Mouse (Mus musculus): ENCODE measurements at regions not wholly inside any gene's neighbourhood (a gene's known extent, or its start where the extent isn't known, plus 50 kb on each side); places are given as distances from the start of the nearest gene placed in this dataset.
"Not testable (repeated sequence)": the region's sequence is repeated elsewhere in the genome, so short reads cannot be mapped to it uniquely, and the experiment has no call there.

DNA sequence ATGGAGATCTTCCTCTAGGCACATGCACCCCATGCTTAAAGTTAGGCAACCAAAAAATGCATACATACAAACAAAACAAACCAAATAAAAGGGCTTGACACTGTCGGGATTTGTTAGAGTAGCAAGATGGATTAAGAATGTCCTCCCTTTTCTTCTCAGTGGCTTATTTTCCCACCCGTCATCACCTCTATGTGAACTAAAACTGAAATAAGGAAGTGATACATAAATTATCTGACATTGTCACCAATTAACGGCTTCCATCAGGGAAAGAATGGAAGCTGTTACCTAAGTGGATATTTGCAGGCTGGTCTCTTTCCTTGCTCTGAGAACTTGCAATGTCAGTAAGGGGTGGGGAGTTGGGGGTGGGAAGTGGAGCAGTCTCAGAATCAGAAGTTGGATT, 541.5 kb downstream of the Diaph3 start:
- no peak for DNase-seq (ENCODE audit: low spot score)

DNA sequence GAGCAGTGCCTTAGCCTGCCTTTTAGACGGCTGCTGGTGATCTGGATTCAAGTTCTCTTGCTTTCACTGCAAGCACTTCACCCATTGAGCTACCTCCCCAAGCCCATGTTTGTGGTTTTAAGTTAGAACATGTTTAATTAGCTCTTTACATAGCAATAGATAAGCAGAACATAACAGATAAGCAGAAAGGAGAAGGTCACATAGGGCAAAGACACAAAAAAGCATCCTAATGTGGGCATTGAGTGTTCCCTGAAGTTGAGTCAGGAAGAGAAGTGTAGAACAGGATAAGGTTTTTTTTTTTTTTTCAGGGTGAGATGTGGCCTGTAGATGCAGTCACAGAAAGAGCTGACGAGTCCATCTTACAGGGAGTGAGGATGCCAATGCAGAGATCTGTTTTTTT, 552.5 kb downstream of the Diaph3 start:
- no peak for DNase-seq (ENCODE audit: low spot score)

DNA sequence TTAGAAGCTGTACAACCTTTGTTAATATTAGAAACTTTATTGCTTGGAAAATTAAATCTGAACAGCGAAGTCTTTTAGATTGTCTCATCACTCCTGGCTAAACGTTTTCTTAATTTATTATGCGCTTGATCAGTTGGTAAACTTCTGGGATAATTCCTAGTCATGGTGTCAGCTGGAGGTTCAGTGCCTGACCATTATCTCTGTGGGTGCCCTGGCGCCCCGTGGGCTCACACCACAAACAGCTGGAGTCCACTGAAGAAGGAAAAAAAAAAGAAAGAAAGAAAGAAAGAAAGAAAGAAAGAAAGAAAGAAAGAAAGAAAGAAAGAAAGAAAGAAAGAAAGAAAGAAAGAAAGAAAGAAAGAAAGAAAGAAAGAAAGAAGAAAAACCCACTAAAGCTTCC, 555.1 kb downstream of the Diaph3 start:
- not testable (repeated sequence) for DNase-seq (ENCODE audit: low spot score)

DNA sequence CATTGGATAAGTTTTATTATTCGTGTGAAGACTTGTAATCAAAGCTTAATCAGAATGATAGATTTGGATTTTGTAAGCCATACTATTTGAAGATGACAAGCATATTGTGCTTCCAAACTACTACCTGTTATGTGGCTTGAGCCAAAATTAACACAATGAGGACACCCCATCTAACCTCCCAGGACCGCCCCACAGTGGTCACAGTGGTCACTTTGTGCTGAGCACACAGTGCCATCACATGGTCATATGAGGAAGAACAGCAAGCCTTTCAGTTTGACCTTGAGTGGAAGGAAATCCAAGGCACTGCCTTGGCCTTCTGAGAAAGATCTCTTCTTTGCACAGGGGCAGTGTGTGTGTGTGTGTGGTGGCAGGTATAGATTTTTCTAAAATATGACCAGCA, 578.3 kb downstream of the Diaph3 start:
- DNase-seq (ENCODE audit: low spot score) = no peak

DNA sequence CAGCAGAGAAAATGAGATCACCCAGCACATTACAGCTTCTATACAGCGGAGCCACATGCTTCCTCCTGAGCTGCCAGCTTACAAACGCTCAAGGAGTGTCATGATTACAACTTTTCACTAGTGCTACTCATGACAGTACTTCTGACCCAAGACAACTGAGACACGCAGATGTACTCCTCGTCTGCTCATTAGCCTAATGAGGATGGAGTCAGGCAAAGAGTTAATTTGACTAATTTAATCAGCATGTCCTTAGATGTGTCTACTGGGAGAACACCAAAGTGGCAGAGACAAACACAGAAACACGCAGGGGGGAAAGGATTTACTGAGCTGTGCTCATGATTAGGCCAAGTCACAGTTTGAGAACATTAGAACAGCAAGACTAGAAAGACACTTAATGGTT, 603.0 kb downstream of the Diaph3 start:
- DNase-seq (ENCODE audit: low spot score) = no peak

DNA sequence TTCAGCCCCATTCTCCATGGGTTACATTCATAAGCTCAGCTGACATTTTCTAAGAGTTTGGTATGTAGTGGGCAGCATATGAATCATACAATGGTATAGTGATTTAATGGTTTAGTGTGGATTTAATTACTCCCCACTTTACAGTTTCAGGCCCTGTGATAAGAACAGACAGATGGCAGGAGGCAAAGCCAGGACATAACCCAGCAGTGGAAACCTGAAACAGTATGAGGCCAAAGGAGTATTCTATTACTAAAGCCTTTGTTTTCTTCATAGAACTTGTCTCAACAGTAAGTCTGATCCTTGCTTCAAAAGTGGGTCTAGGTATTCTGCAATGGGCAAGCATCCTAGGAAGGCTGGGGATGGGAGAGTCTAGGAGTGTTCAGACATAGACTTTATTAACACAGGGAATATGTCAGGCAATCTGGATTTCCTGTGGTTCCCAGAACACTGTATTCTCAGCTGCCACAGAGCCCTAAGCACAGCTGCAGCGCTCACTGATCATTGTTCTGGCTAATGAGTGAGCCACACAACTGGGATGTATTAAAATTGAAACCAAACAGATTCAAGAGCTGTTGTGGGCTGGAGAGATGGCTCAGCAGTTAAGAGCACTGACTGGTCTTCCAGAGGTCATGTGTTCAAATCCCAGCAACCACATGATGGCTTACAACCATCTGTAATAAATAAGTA, 604.6 kb downstream of the Diaph3 start:
- no peak for DNase-seq (ENCODE audit: low spot score)

DNA sequence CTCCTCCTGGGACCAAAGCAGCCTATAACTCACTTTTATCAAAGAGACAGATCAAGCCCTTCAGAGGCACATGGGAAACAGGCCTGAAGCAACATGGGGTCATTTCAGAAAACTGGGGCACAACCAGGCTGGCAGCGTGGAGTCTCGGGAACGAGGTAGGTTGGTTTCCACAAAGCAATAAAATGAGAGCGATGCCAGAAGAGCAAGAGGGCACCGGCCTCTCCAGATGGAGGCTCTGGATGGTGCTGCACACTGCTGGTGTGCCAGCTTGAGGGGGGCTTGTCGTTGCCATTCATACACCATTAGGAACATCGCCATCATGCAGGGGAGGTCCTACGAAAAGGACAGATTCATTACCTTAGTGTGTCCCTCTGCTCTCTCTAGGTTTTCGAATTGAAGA, 630.6 kb downstream of the Diaph3 start:
- DNase-seq (ENCODE audit: low spot score) = no peak

DNA sequence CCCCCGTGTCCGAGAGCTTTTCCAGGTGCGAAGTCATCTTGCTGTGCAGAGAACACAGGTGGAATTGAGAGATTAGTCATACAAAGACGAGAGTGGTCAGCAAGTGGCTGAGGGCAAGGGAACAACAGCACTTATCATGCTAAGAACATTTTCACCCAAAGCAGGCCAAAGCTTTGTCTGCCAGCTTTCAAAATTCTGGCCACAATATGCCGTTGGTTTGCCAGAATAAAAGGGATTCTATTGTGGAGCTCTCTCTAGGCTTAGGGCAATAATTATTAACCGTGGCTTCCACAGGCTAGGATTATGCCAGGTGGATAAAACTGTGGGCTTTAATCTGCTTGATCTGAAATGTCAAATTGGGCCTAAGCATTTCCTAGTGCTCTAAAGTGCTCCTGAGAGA, 631.3 kb downstream of the Diaph3 start:
- DNase-seq (ENCODE audit: low spot score) = no peak

DNA sequence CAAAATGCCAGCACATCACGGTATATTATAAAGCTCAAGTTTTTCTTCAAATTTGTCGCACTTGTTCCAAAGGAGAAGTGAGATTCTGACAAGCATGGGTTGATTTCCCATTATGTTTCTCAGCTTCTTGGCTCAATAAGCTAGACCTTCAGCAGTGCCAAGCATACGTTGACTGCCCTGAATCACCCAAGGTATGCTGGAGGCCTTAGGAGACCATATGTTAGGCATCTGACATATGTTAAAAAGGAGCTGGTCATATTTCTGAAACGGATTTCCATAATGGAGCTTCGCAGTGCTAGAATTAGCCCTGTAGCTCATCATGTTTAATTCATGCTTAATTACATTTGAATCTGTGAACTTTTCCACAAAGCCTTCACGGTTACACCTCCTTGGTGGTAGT, 634.7 kb downstream of the Diaph3 start:
- DNase-seq (ENCODE audit: low spot score) = no peak

DNA sequence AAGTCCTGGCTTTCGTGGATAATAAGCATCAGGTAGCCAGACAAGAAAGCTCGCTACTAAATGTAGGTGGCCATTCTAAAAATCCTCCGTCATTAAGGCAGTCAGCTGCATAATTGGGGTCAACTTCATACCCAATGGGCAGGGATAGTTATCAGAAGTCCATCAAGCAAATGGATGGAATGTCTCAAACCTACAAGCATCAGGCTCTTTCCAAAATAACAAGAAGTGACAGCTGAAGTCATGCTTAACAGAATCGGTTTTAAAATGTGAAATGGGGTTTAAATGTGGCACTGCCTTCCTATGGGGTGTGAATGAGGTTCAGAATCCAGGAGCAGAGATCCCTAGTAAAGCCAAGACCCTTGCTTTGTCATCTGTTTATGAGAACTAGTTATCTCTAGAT, 650.2 kb downstream of the Diaph3 start:
- no peak for DNase-seq (ENCODE audit: low spot score)

DNA sequence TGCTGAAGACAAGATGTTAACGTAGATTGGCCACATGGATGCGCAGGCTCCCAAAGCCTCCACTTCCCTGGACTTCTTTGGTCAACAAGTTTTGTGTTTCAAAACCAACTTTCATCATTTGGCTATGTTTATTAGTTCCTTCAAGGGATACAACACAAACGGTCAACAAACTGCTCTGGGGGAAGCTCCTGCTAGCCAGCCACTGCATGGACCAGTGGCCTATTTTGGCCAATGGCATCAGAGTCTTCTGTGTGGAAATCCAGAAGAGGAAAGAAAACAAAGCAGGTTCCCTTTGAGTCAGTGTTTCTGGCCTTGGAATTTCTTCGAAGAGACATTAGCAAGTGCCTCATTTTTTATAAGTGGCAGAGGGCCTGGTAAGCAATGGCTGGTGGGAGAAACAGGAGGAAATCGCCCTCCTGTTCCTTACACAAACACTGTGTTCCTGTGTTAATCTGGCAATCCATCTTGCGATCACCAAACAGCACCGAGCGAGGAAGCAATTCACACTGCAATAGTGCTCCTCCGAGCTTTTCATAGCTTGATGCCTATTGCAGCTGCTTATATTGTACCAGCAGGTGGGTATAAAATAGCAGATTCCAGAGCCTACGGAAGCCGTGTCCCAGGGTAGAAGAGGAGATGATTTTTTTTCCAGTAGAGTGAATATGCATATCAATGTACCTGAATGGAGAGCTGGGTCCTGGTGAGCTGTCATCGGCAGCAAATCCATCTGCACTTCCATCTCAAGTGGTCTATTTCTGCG, 651.0 kb downstream of the Diaph3 start:
- DNase-seq (ENCODE audit: low spot score) = no peak

DNA sequence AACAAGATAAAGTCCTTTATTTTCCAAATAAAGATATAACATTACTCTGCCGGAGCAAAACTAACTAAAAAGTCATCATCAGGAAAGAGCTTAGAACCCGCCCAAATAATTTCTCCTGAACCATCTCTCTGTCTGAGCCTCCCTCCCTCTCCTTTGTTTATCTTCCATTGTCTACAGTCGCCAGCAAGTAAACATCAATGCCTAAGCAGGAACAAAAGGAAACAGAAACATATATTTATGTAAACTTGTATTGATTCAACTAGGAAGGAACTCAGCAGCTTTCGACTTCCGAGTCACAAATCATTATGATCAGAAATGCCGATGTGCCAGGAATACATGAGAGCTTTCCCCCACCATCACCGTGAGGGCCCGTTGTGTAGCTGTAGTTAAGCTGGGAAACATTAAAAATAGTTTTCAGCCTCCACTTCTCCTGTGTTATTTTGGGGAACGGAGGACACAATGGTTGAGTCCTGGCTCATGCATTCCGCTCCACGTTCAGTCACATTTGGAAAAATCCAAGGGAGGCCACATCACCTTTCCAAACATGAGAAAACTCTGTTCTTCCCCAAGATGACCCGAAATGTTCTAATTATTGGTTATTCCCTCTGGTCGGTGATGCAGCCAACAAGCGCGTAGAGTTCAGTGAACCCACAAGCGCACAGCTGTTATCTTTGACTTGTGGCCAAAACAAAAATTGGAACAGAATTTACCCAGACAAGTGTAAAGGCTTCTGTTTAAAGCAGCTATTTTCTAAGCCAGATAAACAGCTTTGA, 651.8 kb downstream of the Diaph3 start:
- DNase-seq (ENCODE audit: low spot score) = peak; percentile 21

DNA sequence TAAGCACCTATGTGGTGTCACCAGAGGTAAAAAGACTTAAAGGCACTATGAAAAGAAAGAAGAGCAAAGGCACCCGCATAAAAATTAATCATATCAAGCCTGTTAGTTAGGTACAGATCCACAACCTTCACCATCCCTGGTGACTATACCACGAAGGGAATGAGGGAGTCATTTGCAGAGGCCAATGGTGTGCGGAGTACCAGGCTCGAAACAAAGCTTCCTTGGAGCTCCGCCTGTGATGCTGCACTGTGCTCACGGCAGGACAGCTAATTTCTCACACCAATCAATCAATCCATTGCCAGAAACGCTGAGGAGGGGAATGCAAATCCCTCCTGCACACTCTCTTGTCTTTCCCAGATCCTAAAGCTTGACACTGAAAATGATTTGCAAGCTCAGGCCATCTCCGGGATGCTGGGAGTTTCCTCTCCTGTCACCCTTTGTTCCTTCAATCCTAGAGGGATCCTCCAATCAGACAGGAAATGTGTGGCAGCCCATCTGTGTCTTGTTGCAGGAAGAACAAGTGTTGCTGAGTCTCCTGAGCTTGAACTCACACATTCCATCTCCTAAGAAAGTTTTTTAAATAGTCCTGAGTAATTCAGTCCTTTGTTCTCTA, 653.6 kb downstream of the Diaph3 start:
- no peak for DNase-seq (ENCODE audit: low spot score)

DNA sequence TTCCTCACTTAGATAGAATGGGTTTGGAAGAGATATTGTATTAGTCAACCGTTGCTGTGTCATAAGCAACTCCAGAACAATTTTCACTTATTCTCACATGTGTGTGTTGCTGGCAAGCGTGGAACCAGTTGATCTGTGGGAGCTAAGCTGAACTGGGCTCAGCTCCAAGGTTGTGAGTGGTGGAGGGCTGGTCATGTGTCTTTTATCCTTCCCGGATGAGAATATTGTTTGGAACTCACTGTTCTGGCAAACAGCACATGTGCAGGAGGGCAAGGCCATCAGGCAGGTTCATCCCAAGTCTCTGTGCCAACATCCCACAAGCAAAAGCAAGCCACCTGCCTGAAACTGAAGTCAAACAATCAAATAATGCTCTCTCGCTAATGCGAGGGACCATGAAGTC, 656.8 kb downstream of the Diaph3 start:
- peak; percentile 7 for DNase-seq (ENCODE audit: low spot score)

DNA sequence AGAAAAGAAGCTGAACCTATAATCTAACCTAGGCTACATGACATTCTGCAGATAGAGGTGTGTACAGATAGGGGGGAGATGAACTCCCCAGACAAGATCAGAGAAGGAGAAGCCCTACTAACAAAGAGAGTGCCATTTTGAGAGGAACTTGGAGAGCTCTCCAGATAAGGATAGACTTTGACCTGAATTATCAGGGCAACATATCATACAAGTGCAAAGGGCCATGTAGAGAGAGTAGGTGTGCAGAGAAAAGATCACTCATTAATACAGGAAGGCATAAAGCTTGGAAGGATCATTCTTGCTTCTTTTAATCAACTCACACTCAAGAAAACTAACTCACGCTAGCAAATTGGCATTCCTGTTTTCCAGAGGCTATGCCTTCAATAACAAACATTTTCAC, 667.4 kb downstream of the Diaph3 start:
- DNase-seq (ENCODE audit: low spot score) = no peak

DNA sequence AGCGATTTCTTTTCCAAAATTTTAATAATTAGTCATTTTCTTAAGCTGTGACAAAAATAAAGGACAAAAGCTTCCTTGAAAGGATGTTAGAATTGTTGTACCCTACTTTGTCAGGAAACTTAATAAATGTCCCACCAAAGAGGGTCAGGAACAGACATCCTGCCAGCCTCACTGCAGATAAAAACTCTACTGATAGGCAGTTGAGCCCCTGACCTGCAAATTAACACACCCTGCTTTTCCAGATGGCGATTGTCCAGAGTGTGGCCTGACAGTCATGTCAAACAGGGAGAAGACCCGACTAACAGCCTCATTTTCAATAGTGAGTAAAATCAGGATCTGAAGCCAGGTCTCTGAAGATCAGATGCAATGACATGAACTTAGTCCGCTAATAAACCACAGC, 670.6 kb downstream of the Diaph3 start:
- no peak for DNase-seq (ENCODE audit: low spot score)

DNA sequence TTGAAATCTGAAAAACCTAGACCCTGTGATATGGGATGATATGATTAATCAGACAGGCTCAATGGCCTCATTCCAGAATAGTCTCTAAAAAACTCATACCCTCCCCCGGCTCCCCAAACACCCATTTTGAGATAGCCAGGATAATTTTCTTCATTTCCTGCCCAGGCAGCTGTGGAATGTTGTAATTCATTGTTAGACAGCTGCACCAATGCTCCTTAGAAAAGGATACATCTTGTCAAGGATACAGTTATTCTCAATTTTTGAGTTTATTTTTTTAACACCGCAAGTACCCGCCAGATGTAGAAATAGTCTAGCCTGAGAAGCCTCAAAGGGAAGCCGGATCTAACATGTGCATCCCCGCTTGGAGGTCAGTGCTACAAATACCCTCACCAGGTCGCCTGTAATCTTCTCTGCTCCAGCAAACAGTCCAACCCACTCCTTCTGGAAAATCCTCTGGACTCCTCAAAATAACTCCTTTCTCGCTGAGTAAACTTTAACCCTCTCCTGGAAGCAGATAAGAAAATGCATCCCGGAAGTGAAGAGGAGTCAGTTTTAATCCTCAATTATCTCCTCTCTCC, 673.1 kb downstream of the Diaph3 start:
- no peak for DNase-seq (ENCODE audit: low spot score)

DNA sequence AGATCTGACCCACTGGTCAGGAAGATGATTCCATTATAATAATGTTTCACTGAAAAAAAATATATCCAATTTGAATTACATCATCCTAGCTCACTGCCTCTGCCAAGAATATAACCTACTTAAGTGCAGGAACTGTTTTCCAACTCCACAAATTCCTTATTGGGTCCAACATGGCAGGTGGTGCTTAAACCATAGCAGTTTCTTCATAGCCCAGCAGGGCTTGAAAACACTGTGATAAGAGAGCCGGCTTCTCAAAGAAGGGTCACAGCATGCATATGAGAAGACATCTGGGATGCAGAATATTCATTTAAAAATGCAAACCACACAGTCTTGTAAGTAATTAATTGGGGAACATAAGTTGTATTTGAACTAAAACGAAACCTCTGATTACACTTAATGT, 677.6 kb downstream of the Diaph3 start:
- no peak for DNase-seq (ENCODE audit: low spot score)

DNA sequence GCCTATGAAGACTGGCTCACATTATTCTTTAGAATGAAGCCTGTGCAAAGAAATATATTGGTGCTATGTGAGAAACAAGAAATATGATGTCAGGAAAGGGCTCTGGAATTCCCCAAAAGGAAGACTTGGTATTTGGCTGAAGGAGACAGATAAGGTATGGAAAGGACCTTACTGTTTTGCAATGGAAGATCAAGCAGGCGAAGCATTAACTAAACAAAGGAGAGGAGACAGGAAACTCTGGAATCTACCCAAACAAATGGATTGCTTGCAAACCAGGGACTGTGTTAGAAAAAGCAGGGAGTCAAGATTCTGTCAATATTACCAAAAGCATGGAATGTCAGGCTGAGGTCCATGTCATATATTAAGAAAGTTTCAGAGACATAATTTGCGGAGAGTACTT, 687.9 kb downstream of the Diaph3 start:
- DNase-seq (ENCODE audit: low spot score) = no peak

DNA sequence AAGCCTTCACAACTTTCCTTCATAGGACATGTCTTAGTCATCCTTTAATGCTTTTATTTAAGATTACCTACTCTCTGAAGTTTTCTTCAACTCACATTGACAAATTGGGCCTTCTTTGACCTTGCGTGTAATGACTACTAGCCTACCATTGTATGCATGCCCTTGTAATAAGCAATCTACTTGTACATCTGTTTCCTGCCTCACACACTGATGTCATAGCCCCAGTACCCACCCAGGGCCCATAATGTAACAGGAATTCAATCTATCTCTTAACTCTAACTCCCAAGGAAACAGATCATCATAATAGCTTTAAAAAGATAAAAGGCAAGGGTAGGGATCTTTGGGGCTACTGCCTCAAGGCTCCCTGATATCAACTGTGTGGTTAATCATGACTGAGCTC, 690.4 kb downstream of the Diaph3 start:
- no peak for DNase-seq (ENCODE audit: low spot score)

DNA sequence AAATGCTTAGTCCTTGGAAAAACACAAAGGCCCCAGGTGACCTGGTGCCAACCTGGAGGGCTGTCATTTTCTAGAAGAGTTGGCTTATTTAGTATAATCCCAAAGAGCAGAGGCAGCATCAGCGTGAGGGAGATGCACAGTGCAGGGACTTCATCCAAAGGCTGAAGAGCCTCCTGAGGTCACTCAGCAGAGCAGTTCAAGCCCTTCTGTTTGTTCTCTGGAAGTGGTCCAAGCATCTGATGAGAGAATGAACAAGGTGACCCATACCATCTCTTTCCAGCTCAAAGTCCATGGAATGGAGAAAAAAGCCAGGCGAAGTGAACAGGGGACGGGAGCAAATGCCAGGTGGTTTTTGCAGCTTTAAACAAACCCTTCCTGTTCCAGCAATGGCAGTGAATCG, 695.9 kb downstream of the Diaph3 start:
- no peak for DNase-seq (ENCODE audit: low spot score)

Data from testis, postnatal 14 days (tissue).